ENCODE assay signal across 11 mouse cellular contexts in genomic region chr14:98071877-98072276, GRCm38 (mm10).
A peak's percentile ranks its signal among the peaks of the same experiment; 100 is the strongest.
DNase-seq lines count a peak whose midpoint lies in the region; ATAC-seq lines count a peak whose summit lies in the region.
"Had no signal": no experiment of that assay in that cellular context is flagged by ENCODE, and none has a peak within 500 bp of the region (broad histone marks: within the 10 kb centered on the region; RNA-seq: fewer than 3 reads in every experiment).

No protein-coding gene starts in this region.

- intact Hi-C loops in heart, postnatal 10 days (cut with DNase I), result no loop called here

- no peaks in the 10 kb centered on the region for H3K36me3 ChIP-seq in heart, embryonic 13.5 days
- no peaks in the 10 kb centered on the region for H3K36me3 ChIP-seq in hindbrain, embryonic 16.5 days (ENCODE audit: control insufficient read depth, insufficient read depth, low read length)
- no peaks in the 10 kb centered on the region for H3K36me3 ChIP-seq in midbrain, embryonic 13.5 days
- H3K36me3 ChIP-seq: embryonic facial prominence, embryonic 13.5 days; limb, embryonic 15.5 days had no signal

- H3K4me2 ChIP-seq in heart, embryonic 13.5 days, result 0 out of 2 replicates have a peak overlapping the region, but pooled peaks have one; percentile 16
- no peak overlapping the region for H3K4me2 ChIP-seq in hindbrain, embryonic 16.5 days (ENCODE audit: low read length)
- H3K4me2 ChIP-seq in midbrain, embryonic 13.5 days (replicated peaks), result 0 out of 2 replicates have a peak overlapping the region, but pooled peaks have one; percentile 17
- H3K4me2 ChIP-seq: embryonic facial prominence, embryonic 13.5 days; limb, embryonic 15.5 days had no signal

- H3K27ac ChIP-seq in heart, embryonic 13.5 days (replicated peaks), result 0 out of 2 replicates have a peak overlapping the region, but pooled peaks have one; percentile 39
- H3K27ac ChIP-seq in hindbrain, embryonic 16.5 days (ENCODE audit: low read depth, low read length), result no peak overlapping the region
- H3K27ac ChIP-seq in midbrain, embryonic 13.5 days, result peak overlapping the region; percentile 62
- H3K27ac ChIP-seq: embryonic facial prominence, embryonic 13.5 days; limb, embryonic 15.5 days; macrophage had no signal

- H3K4me3 ChIP-seq in heart, embryonic 13.5 days, result no peak overlapping the region
- H3K4me3 ChIP-seq in hindbrain, embryonic 16.5 days (ENCODE audit: low read length), result no peak overlapping the region
- no peak overlapping the region for H3K4me3 ChIP-seq in midbrain, embryonic 13.5 days (replicated peaks)
- H3K4me3 ChIP-seq: embryonic facial prominence, embryonic 13.5 days; limb, embryonic 15.5 days had no signal

- WGBS in heart, embryonic 13.5 days, result 17% methylated on average over 4 of the region's 4 CpGs
- WGBS in hindbrain, embryonic 16.5 days, result 12% methylated on average over 4 of the region's 4 CpGs
- WGBS in midbrain, embryonic 13.5 days, result 3% methylated on average over 4 of the region's 4 CpGs

- DNase-seq in heart, postnatal 10 days, result no peak
- peak; percentile 46 for DNase-seq in embryo, embryonic 11 days
- no peak for DNase-seq in cerebellum, adult 9-10 months
- DNase-seq in cerebellum, postnatal 36 days, result no peak
- DNase-seq in urinary bladder, postnatal 36 days (ENCODE audit: low spot score in 2 of 2), result no peak

- no peak for ATAC-seq in heart, embryonic 13.5 days (ENCODE audit: extremely low read depth, insufficient number of reproducible peaks, low FRiP score, low TSS enrichment)
- ATAC-seq in hindbrain, embryonic 16.5 days, result peak; percentile 72
- peak; percentile 38 for ATAC-seq in midbrain, embryonic 13.5 days

- peaks cover 22% of the 10 kb centered on the region for H3K4me1 ChIP-seq in heart, embryonic 13.5 days
- peaks cover 20% of the 10 kb centered on the region for H3K4me1 ChIP-seq in hindbrain, embryonic 16.5 days (ENCODE audit: control insufficient read depth, insufficient read depth, low read depth, low read length)
- peaks cover 43% of the 10 kb centered on the region for H3K4me1 ChIP-seq in midbrain, embryonic 13.5 days (replicated peaks)
- H3K4me1 ChIP-seq: limb, embryonic 15.5 days had no signal

- no peaks in the 10 kb centered on the region for H3K9me3 ChIP-seq in heart, embryonic 13.5 days
- no peaks in the 10 kb centered on the region for H3K9me3 ChIP-seq in hindbrain, embryonic 16.5 days (ENCODE audit: control insufficient read depth, low read length)
- H3K9me3 ChIP-seq in midbrain, embryonic 13.5 days, result no peaks in the 10 kb centered on the region
- H3K9me3 ChIP-seq: embryonic facial prominence, embryonic 13.5 days; limb, embryonic 15.5 days had no signal

- H3K9ac ChIP-seq in heart, embryonic 13.5 days, result no peak overlapping the region
- H3K9ac ChIP-seq in hindbrain, embryonic 16.5 days (ENCODE audit: low read depth, low read length), result no peak overlapping the region
- no peak overlapping the region; the same call in 1 of the 2 replicates for H3K9ac ChIP-seq in midbrain, embryonic 13.5 days (replicated peaks)
- H3K9ac ChIP-seq: embryonic facial prominence, embryonic 13.5 days; limb, embryonic 15.5 days had no signal

- no peaks in the 10 kb centered on the region for H3K27me3 ChIP-seq in heart, embryonic 13.5 days (replicated peaks)
- H3K27me3 ChIP-seq in hindbrain, embryonic 16.5 days (replicated peaks; ENCODE audit: control insufficient read depth, insufficient read depth, low read length), result no peaks in the 10 kb centered on the region
- no peaks in the 10 kb centered on the region for H3K27me3 ChIP-seq in midbrain, embryonic 13.5 days
- H3K27me3 ChIP-seq: embryonic facial prominence, embryonic 13.5 days; limb, embryonic 15.5 days had no signal
